ENCODE assay signal across 9 mouse cellular contexts in genomic region chr5:143518045-143518591, GRCm38 (mm10). TPM values are rescaled to one million over a fixed set of nuclear protein-coding genes. Genes with fewer than 3 reads are reported as not detected.
DNase-seq lines count a peak whose midpoint lies in the region; ATAC-seq and TF ChIP-seq lines count a peak whose summit lies in the region.
"Had no signal": no experiment of that assay in that cellular context is flagged by ENCODE, and none has a peak within 500 bp of the region (broad histone marks: within the 10 kb centered on the region; RNA-seq: fewer than 3 reads in every experiment).

No protein-coding gene starts in this region.

- peak; percentile 34; the same call in 1 of the 2 replicates for ATAC-seq in intestine, postnatal 0 days

- no peak for DNase-seq in liver, adult 2 months (ENCODE audit: extremely low read depth, low read depth, low spot score)
- DNase-seq in liver, result no peak
- peak; percentile 82 for DNase-seq in adipocyte (ENCODE audit: low spot score)
- peak; percentile 18 for DNase-seq in splenic B cell, adult 2 months (ENCODE audit: low read depth, low spot score)
- DNase-seq in neural tube, embryonic 10.5 days (ENCODE audit: extremely low spot score, low spot score), result no peak
- DNase-seq in testis, postnatal 14 days (ENCODE audit: low spot score), result no peak
- DNase-seq in cerebellum, postnatal 36 days, result no peak
- DNase-seq: right cerebral cortex, postnatal 25 days had no signal

- H3K27ac ChIP-seq in liver, adult 2 months (replicated peaks; ENCODE audit: insufficient read depth, low read depth, low read length), result 0 out of 2 replicates have a peak overlapping the region, but pooled peaks have one; percentile 2
- H3K27ac ChIP-seq in intestine, postnatal 0 days (ENCODE audit: low read depth, low read length), result peak overlapping the region; percentile 67

- H3K4me3 ChIP-seq in liver, adult 2 months (ENCODE audit: insufficient read depth, low read depth, low read length), result no peak overlapping the region
- no peak overlapping the region for H3K4me3 ChIP-seq in intestine, postnatal 0 days (ENCODE audit: low read depth, low read length)

- 0 out of 2 replicates have a peak overlapping the region, but pooled peaks have one; percentile 2 for H3K4me2 ChIP-seq in intestine, postnatal 0 days (replicated peaks; ENCODE audit: low read depth)

- no peaks in the 10 kb centered on the region for H3K9me3 ChIP-seq in intestine, postnatal 0 days (ENCODE audit: control insufficient read depth)

- TF ChIP-seq CTCF in liver, adult 2 months (IDR thresholded peaks at IDR 0.05; ENCODE audit: low read depth, low read length), result no peak
- TF ChIP-seq CTCF in intestine, postnatal 0 days (IDR thresholded peaks at IDR 0.05; ENCODE audit: low read depth), result no peak

- WGBS in liver, adult 2 months, result 73% methylated on average over 6 of the region's 6 CpGs
- 46% methylated on average over 6 of the region's 6 CpGs for WGBS in intestine, postnatal 0 days

- peaks cover 25% of the 10 kb centered on the region for H3K36me3 ChIP-seq in liver, adult 2 months (ENCODE audit: control insufficient read depth, insufficient read depth, low read length)
- H3K36me3 ChIP-seq in intestine, postnatal 0 days (ENCODE audit: control insufficient read depth, insufficient read depth), result peaks cover 35% of the 10 kb centered on the region
- H3K36me3 ChIP-seq in splenic B cell, adult 2 months (ENCODE audit: control insufficient read depth, insufficient read depth, low read length, poor library complexity, severe bottlenecking), result peaks cover 7% of the 10 kb centered on the region

- H3K4me1 ChIP-seq in liver, adult 2 months (ENCODE audit: control insufficient read depth, insufficient read depth, low read length), result peaks cover 30% of the 10 kb centered on the region
- 0 out of 2 replicates have a peak, but pooled peaks cover 5% of the 10 kb centered on the region for H3K4me1 ChIP-seq in intestine, postnatal 0 days (replicated peaks; ENCODE audit: control insufficient read depth, insufficient read depth, low read length)

- H3K27me3 ChIP-seq in liver, adult 2 months (ENCODE audit: control insufficient read depth, insufficient read depth, low read length), result no peaks in the 10 kb centered on the region
- H3K27me3 ChIP-seq in intestine, postnatal 0 days (replicated peaks; ENCODE audit: control insufficient read depth, insufficient read depth, low read length), result no peaks in the 10 kb centered on the region
- H3K27me3 ChIP-seq in splenic B cell, adult 2 months (ENCODE audit: control insufficient read depth, insufficient read depth, low read length, poor library complexity, severe bottlenecking), result no peaks in the 10 kb centered on the region

- peaks cover 61% of the 10 kb centered on the region for H3K79me2 ChIP-seq in liver, adult 2 months (ENCODE audit: control insufficient read depth, insufficient read depth, low read length)

- H3K9ac ChIP-seq in liver, adult 2 months (ENCODE audit: low read depth, low read length), result no peak overlapping the region
- 0 out of 2 replicates have a peak overlapping the region, but pooled peaks have one; percentile 24 for H3K9ac ChIP-seq in intestine, postnatal 0 days (ENCODE audit: low read depth, low read length)

- no peak for TF ChIP-seq POLR2A in liver, adult 2 months (IDR thresholded peaks at IDR 0.05; ENCODE audit: extremely low read depth, insufficient read depth, low read length)

RNA-seq across cellular contexts. Expression of gene Rac1, which starts 9.7 kb away (rescaled TPM):
- 38.6 and 69.0 TPM in 2 replicates for total RNA-seq in liver, adult 2 months (2014; rRNA removed)
- 99.8 and 114 TPM in 2 replicates for polyA plus RNA-seq in liver, adult 2 months (2012; rRNA removed)
- 375 and 413 TPM in 2 replicates for polyA plus RNA-seq in intestine, postnatal 0 days (2015; fragmentation: Nextera tagmentation; extraction: Ambion mirVana)

RNA-seq across cellular contexts. Expression of gene Daglb, which starts 53.7 kb away (rescaled TPM):
- total RNA-seq in liver, adult 2 months (2014; rRNA removed), result 12.4 TPM in 2 replicates
- 14.9 and 17.4 TPM in 2 replicates for polyA plus RNA-seq in liver, adult 2 months (2012; rRNA removed)
- polyA plus RNA-seq in intestine, postnatal 0 days (2015; fragmentation: Nextera tagmentation; extraction: Ambion mirVana), result 10.6 and 11.4 TPM in 2 replicates

Comparison
In these comparisons a context has a peak if more than half of its experiments do, and no peak if none do; other contexts are left out.
1. DNase-seq: peak in adipocyte (single experiment) and splenic B cell, adult 2 months (single experiment); none in liver, adult 2 months (single experiment), liver (single experiment), neural tube, embryonic 10.5 days (single experiment), testis, postnatal 14 days (single experiment) and cerebellum, postnatal 36 days (0 of 2).